Mouse (Mus musculus): ENCODE data around the gene Spata31d1b.

DNA sequence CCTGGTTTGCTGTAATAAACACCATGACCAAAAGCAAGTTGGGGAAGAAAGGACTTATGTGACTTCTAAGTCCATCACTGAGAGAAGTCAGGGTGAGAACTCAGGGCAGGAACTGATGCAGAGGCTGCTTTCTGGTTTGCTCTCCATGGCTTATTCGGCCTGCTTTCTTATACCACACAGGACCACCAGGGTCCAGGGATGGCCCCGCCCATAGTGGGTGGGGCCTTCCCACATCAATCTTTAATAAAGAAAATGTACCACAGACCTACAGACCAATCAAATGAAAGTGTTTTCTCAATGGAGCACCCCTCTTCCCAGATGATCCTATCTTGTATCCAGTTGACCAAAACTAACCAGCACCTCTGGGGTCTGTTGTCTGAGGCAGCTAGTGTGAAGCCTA lies 40.6 kb upstream of the Spata31d1b start:
- TF ChIP-seq POLR2A (IDR thresholded peaks at IDR 0.05; ENCODE audit: insufficient read depth, low read length), result no peak
- no peak for TF ChIP-seq EP300 (IDR thresholded peaks at IDR 0.05; ENCODE audit: insufficient read depth, low read depth, low read length)
